Mouse (Mus musculus): ENCODE measurements around the gene Gpt2.

DNA sequence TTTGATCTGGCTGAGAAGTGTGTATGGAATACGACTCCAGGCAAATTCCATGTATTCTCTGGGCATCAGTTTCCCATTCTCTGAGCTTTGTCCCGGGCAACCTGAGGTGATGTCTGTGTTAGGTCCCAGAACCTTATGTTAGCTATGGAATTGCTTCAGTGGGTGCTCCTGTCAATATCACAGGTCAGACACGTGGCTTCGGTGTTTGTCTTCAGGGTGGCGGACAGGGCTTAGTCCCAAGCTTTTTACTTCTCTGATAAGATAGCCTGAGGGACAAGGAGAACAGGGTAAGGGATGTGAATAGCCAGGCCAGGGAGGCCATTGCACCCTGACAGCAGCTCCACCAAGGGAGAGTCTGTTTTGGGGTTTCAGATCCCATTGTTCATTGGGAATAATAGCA, 3.7 kb downstream of the Gpt2 start:
- TF ChIP-seq CTCF (IDR thresholded peaks at IDR 0.05; ENCODE audit: borderline replicate concordance, extremely low read depth, insufficient read depth, insufficient read length) (no peak), POLR2A (IDR thresholded peaks at IDR 0.05; ENCODE audit: borderline replicate concordance, extremely low read depth, insufficient read depth, insufficient read length, poor library complexity, severe bottlenecking) (no peak)

All from brain, embryonic 14.5 days (tissue).